Mouse (Mus musculus): ENCODE measurements at regions not wholly inside any gene's neighbourhood (a gene's known extent, or its start where the extent isn't known, plus 50 kb on each side); places are given as distances from the start of the nearest gene placed in this dataset.

- TF ChIP-seq POLR2A (IDR thresholded peaks at IDR 0.05; ENCODE audit: control insufficient read depth, low read depth, low read length), result no peak
- TF ChIP-seq CTCF (IDR thresholded peaks at IDR 0.05; ENCODE audit: control insufficient read depth, insufficient read depth, insufficient replicate concordance, low read depth, low read length), result no peak
Observed at GRCm38 (mm10) chr8:56832651-56833050, 281.8 kb downstream of the Fbxo8 start.
